Mouse (Mus musculus): ENCODE results near the gene Tctex1d4.

Tctex1d4 gene

DNA sequence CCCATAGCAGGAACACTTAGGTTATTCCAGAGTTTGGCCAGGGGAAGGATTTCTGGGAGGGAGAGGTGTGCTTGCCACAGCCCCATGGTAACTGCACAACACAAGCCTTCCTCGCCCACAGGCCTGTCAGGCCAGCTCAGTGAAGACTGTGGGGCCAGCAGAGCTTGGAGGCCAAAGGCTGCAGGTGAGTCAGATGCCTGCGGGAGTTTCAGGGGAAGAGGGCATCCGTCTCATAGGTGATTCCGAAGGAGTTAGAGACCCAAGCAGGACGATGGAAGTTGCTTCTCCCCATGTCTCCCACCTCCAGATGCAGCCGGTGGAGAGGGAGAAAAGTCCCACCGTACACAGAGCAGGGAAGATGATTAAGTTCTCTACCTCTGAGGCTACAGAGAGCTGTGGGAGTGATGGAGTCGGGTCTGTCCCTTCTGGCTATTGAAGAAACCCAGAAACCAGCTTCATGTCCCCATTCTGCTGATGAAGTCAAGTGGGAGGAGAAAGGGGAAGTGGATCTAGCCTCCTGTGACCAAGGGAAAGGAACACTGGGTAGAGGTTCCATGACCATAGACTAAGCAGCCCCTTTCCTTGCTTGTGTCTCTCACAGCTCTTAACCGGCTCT lies at the start of gene Tctex1d4:
Tctex1d4 (plus strand) TSS at position 120 of the 616 bp plus-strand sequence.
- no peak for DNase-seq

DNA sequence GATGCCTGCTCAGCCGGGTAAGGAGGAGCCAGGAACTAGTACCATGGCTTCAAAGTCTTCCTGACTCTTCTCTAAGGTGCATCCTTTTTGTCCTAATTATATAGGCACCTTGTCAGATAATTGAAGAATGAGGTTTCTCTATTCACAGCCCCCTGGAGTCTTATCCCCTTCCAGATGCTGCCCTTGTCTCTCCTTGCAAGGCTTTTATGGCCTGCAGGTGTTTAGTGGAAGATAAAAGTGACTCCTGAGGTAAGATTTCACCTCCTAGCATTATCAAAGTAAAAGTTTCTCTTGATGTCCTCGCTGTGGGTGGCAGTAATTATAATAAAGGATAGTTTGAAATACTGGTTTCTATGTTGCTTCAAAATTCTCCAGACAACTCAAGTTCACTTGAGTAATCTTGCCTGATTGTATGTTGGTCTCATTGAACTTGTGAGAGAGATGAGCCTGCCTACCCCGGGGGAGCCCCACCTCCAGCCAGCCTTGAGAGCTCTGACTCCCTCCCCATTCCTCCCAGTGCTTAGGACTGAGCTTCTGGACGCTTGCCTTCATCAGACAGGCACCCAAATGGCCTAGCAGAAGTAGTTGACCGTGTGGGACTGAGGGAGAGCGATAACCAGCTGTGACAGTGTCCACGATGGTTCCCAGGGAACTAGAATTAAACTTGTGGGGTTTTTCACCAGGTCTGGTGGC lies 38.5 kb upstream of the Tctex1d4 start:
- DNase-seq: no peak

DNA sequence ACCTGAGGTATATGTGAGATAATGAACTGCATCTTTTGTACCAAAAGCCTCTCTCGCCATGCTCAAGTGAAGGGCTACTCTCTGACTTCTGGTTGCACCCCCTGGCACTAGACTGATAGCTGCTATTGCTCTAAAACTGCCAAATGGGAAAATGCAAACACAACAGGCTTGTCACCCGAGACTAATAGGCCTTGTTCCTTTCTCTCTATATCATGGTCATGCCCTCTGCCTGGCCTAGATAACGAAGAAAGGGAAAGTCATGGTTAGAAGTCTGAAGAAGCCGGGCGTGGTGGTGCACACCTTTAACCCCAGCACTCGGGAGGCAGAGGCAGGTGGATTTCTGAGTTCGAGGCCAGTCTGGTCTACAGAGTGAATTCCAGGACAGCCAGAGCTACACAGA lies 36.0 kb upstream of the Tctex1d4 start:
- no peak for DNase-seq

DNA sequence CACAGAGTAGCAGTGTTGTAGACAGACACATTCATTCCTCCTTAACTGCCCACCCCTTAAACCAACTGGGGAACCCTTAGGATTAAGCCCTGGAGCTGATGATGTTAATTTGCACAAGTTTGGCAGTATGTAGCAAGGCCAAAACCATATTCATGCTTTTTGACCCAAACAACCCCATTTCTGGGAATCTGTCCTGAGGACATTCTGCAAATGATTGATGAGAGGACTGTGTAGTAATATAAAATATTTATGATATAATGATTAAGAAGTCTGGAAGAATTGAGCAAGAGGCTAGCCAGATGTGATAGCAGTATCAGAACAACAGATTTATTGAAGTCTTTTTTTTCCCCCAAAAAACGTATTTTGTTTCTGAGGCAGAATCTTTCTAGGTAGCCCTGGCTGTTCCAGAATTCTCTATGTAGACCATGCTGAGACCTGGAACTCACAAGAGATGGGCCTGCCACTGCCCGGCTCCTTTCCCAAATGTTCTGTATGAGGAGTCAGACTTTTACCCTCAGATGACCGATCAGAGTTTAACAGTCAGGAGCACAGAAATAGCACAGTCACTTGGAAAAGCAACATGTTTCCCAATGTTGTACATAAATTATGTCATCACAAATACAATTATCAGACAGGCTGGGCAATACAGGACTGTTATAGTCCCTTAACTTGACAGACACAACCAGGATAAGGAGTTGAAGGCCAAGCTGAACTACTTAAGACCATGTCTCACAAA lies 31.8 kb upstream of the Tctex1d4 start:
- DNase-seq: no peak

DNA sequence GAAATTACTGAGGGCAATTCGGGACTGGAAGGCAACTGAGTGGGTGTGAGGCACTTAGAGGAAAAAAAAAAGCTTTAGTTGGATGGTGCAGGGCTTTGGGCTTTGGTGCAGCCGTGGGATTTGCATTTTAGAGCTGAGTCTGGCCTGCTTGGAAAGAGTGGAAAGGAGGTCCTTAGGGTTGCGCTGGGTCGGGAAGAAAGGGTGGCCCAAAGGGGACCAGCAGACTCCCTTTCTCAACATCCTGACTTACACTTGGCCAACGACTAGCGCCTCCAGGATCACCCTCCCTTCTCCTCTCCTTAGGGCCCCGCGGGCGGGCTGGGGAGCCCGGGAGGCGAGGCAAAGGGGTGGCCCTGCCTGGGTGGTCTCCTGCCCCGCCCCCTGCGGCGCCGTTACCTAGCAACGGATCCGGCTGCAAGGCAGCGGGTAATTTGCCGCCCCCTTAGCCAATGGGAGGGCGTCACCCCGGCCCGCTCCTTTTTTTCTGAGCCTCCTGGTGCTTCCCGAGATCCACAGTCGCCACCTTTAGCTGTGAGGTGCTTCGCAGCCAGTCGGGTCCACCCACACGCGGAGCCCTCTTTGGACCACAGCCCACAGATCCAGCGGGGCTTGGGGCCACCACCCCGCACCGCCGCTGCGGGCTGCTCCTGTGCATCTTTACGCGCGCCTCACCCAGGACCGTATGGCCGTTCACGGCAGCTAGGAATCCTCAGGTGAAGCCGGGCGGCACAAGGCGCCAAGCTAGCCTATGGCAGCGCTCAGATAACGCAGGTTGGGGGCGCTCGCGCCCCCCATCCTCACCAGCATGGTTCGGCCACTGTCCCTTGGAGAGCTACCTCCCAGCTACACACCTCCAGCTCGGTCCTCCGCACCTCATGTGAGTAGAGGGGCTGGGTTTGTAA lies 30.8 kb upstream of the Tctex1d4 start, which contains the start of gene Ptch2:
Ptch2 (plus strand) TSS at position 525 of the 902 bp plus-strand sequence.
- DNase-seq: peak; percentile 93

DNA sequence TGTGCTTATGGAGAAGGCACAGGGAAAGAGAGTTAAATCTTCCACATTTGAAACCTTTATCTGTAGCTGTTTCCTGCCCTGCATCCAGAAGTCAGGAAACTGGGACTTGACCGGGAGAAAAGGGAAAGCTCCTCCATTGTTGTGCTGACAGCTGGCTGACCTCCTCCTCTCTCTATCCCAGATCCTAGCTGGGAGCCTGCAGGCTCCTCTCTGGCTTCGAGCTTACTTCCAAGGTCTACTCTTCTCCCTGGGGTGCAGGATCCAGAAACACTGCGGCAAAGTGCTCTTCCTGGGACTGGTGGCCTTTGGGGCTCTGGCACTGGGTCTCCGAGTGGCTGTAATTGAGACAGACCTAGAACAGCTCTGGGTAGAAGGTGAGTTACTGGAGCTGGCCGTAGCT lies 29.9 kb upstream of the Tctex1d4 start:
- no peak for DNase-seq

DNA sequence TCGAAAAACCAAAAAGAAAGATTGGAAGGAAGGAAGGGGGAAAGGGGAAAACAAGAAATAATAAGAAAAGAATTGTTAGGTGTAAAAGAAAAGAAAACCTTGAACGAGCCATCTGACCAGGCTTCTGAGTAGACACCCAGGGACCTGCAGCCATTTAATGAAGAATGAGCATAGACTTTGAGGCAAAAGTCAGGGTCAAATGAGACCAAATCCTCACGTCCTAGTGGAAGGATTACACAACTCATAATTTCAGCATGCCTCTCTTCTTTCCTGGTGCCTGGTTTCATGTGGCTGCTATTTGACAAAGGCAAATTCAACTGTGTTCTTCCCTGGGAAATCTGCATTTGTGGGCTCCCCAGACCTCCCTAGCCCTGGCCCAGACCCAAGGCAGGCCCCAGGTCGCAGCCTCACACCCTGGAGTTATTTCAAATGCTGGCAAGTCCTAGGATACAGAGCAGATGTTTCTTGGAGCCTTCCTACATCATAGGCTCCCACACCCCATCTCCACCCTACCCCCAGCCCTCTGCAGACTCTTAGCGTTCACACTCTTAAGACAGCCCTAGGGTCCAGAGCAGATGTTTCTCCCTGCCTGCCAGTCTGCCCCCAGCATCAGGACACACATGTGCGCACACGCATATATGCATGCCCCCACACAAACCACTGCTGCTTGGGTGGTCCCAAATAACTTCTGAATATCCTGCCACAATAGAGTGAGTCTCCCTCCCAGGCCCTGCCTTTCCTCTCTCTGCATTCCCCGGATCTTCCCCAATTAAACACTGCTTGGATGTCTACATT lies 28.4 kb upstream of the Tctex1d4 start:
- peak; percentile 36 for DNase-seq

DNA sequence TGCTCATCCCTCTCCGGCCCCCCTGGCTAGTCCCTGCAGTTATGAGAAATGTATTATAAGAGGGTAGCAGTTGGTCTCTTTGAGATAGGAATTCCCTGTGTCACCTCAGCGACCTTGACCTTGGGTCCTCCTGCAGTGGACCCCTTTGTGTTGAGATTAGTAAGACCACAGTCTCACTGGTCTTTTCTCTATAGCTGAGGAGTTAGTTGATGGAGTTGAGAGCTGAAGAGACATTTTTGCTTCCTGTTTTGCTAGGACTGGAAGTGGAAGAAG lies 27.9 kb upstream of the Tctex1d4 start:
- DNase-seq: no peak

DNA sequence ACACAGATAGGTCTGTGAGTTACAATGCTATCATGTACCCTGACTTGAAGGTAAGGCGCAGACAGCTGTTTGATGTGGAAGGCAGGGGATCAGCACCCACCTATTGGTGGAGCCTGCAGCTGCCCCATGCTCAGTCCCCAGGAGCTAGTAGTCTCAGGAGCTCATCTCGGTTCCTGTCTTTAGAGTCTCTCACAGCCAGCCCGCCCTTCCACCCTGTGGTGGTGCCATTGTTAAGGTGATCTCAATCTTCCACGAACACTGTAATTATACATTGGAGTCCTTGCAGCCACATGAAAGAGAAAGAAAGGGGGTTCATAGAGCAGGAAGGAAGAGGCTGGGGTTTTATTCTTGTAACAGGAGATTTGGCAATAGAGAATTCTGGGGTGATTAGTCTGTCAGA lies 26.6 kb upstream of the Tctex1d4 start:
- no peak for DNase-seq

DNA sequence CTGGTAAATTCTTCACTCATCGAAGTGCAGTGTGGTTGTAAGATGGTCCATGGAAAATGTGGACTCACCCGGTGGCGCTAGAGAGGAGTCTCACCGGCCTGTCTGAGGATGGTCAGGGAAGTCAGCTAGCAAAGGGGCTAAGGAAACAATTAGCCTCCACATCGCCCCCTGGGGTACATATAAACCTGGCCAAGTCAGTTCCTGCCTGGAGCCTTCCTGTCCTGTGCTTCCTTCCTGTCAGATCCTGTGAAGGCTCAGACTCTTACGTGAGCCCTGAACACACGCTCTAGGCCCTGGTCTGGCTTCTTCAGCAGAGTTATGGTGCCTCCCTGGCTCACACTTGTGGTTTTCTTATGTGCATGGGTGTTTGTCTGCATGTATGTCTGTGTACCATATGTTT lies 25.4 kb upstream of the Tctex1d4 start:
- DNase-seq: peak; percentile 80

DNA sequence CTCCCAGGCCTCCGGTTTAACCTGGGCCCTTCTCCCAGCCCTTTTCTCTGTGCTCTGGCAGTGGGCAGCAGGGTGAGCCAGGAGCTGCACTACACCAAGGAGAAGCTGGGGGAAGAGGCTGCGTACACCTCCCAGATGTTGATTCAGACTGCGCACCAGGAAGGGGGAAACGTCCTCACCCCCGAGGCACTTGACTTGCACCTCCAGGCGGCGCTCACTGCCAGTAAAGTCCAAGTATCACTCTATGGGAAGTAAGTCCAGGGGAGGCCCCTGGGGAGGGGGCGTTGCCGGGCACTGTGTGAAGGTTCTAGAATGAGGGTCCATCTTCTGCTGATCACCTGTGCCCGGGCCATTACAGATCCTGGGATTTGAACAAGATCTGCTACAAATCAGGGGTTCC lies 21.9 kb upstream of the Tctex1d4 start:
- no peak for DNase-seq

DNA sequence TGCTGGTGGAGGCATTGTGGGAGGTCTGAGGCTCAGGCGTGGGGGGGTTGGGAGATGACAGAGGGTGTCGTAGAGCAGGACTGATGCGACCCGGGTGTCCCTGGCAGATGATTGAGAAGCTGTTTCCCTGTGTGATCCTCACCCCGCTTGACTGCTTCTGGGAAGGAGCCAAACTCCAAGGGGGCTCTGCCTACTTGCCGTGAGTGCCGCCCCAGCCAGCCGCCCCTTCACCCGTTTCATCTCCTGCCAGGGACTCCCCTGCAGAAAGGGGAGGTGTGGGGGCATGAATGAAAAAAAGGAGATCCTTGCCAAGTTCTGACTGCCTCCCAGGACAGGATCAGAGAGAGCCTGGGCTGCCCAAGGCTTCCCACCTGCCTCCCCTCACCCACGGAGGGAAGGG lies 21.5 kb upstream of the Tctex1d4 start:
- DNase-seq: no peak

DNA sequence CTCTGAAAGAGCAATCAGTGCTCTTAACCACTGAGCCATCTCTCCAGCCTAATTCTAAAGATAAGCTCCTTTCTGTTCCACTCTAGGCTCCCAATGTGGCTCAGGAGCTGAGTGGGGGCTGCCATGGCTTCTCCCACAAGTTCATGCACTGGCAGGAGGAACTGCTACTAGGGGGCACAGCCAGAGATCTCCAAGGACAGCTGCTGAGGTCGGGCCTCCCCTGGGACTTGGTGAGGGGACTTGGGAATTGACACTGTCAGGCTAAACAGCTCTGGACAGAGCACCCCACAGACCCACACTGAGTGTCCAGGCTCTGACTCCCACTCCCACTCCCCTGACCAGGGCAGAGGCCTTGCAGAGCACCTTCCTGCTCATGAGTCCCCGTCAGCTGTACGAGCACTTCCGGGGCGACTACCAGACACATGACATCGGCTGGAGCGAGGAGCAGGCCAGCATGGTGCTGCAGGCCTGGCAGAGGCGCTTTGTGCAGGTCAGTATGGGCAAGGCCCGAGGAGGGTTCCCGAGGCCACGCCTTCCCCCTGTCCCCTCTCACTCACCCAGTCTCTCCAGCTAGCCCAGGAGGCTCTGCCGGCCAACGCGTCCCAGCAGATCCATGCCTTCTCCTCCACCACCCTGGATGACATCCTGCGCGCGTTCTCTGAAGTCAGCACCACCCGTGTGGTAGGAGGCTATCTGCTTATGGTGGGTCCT lies 18.6 kb upstream of the Tctex1d4 start:
- DNase-seq: no peak

DNA sequence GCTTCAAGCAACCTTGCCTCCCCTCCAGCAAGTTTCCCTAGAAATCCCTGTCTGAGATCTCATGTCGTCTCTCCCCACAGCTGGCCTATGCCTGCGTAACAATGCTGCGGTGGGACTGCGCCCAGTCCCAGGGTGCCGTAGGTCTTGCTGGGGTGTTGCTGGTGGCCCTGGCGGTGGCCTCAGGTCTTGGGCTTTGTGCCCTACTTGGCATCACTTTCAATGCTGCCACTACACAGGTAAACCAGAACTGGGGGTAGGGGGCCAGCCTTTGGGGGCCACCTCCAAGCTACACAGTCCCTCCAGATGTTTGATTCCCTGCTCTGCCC lies 18.1 kb upstream of the Tctex1d4 start:
- DNase-seq: no peak

DNA sequence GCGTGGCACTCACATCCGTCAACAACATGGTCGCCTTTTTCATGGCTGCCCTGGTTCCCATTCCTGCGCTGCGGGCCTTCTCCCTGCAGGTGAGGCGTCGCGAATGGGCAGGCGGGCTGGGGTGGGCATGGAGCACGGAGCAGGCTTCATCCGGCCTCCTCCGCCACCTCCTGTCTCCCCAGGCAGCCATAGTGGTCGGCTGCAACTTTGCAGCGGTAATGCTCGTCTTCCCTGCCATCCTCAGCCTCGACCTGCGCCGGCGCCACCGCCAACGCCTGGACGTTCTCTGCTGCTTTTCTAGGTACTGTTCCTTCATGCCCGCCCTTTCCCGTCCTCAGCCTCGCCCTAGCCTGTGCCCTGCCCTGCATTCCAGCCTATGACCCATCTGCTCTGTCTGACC lies 17.3 kb upstream of the Tctex1d4 start:
- DNase-seq: no peak

DNA sequence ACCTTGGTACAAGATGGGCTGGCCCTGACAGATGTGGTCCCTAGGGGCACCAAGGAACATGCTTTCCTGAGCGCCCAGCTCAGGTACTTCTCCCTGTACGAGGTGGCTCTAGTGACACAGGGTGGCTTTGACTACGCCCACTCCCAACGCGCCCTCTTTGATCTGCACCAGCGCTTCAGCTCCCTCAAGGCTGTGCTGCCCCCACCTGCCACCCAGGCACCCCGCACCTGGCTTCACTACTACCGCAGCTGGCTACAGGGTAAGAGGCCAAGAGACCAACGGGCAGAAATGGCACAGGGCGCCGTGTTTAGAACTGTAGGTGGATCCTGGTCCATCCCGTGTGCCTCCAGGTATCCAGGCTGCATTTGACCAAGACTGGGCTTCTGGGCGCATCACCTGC lies 16.3 kb upstream of the Tctex1d4 start:
- DNase-seq: no peak

DNA sequence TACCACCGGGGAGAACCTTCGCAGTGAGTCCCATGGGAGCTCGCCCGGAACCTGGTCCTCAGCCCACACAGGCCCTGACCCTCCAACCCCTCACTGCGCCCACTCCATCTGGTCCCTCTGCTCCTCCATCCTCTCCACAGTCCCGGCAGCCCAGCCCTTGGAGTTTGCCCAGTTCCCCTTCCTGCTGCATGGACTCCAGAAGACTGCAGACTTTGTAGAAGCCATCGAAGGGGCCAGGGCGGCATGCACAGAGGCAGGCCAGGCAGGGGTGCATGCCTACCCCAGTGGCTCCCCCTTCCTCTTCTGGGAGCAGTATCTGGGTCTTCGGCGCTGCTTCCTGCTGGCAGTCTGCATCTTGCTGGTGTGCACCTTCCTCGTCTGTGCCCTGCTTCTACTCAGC lies 15.6 kb upstream of the Tctex1d4 start:
- DNase-seq: no peak

DNA sequence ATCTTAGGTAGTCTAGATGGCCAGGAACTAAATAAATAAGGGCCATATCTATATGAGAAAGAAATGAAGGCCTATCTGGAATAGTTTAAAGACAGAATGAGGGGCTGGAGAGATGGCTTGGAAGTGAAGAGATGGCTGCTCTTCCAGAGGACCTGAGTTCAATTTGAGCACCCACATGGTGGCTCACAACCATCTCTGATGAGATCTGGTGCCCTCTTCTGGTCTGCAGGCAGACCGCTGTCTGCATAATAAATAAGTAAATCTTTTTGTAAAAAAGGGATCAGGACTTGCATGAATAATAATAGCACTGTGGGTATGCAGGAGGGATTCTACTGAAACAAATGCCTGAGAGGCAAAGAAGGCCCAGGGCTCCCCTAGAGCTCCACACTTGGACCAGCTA lies 13.4 kb upstream of the Tctex1d4 start:
- DNase-seq: no peak

DNA sequence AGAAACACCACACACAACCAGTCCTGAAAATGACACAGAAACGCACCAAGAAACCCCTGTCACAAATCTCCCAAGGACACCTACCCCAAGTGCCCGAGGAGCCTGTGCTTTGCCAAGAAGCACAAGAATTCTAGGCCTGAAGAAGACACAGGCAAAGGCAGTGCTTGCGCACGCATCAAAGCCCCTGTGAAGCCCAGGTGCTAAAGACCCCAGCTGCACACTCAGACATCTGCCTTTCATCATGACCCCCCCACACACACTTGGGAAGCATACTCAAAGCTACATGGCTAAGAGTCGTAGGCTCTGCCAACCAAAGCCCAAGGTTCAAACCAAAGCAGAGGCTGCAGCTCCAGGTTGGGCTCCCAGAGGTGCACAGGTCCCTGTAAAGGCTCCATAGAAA lies 11.0 kb upstream of the Tctex1d4 start:
- no peak for DNase-seq

DNA sequence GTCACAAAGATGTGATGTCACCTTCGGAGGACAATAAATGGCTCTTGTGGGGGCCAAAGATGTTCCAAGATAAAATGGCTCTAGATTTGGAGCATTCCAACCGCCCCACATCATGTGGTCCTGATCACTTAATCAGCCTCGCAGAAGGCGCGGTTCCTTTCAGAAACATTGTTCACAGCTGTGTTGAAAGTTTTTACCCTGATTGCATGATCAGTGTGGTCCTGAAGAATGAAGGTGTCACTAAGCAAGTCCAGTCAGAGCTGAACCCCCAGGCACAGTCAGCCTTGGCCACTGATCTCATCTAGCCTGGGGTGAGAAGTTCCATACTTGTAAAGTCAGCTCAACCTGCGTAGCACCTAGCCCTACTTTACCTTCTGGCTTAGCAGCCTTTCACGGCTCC lies 8.7 kb upstream of the Tctex1d4 start:
- no peak for DNase-seq

DNA sequence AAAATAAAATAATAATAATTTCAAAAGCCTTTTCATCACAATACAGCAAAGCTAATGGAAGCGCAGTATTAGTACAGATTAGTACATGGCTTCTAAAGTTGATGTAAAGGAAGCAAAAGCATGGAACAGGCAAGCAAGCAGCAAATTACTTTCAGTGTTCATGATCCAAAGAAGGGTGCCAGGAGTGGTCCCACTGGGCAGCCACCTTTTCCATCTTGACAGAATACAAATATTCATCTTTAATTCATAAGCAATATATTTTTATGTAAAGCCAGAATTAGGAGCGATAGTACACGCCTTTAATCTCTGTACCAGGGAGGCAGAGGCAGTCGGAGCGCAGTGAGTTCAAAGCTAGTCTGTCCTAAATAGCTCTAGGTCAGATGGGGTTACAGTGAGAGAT lies 7.0 kb upstream of the Tctex1d4 start:
- no peak for DNase-seq

DNA sequence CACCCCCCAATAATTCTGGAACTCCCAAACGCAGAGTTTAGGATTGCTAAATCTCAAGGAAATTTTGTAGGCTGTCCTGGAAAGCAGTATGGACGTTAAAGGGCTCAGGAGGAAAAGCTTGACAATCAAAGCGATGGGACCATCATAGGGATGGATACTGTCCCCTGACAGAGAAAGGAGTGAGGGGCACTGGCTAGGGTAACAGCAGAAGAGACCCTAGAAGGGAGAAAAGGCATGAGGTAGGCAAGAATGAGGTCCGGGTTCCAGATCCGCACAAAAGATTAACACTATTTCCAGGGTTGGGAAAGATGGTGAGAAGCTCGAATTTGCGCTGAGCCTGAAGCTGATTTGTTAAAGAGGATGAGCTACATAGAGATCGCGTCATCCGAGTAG lies 6.5 kb upstream of the Tctex1d4 start:
- no peak for DNase-seq
